Mouse (Mus musculus): ENCODE measurements at regions not wholly inside any gene's neighbourhood (a gene's known extent, or its start where the extent isn't known, plus 50 kb on each side); places are given as distances from the start of the nearest gene placed in this dataset.

DNA sequence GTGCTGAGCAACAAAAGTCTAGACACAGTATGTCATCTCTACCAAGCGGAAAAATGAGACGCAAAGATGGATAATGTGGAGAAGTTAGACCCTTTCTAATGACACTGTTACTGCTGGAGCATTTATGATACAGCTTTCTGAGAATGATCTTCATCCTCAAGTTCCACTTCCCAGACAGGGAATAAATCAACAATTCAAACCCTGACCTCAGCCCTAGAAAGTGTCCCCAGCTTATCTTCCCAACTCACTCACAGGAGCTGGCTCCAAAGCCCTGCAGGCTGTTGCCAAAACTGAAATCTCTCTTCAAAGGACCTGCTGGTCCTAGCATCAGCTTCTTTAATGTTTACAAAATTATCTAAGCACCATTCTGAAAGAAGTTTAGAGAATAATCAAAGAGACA lies 85.9 kb upstream of the Lmcd1 start:
- intact Hi-C loops (cut with DNase I), result no loop called here
- no peaks in the 10 kb centered on the region for H3K36me3 ChIP-seq (ENCODE audit: control insufficient read depth, insufficient read depth, low read length)
- no peak for TF ChIP-seq CTCF (IDR thresholded peaks at IDR 0.05)
- no peak for TF ChIP-seq EP300 (IDR thresholded peaks at IDR 0.05; ENCODE audit: insufficient read depth, low read depth, low read length)
- TF ChIP-seq POLR2A (IDR thresholded peaks at IDR 0.05; ENCODE audit: insufficient read depth, low read depth, low read length), result no peak
- no peak overlapping the region for H3K4me3 ChIP-seq
- no peaks in the 10 kb centered on the region for H3K27me3 ChIP-seq (ENCODE audit: control insufficient read depth, insufficient read depth, low read length)
- no peaks in the 10 kb centered on the region for H3K4me1 ChIP-seq (ENCODE audit: control insufficient read depth, insufficient read depth, low read length)
- H3K27ac ChIP-seq, result no peak overlapping the region
- WGBS, result 73% methylated on average over 2 of the region's 2 CpGs
- H3K9ac ChIP-seq (ENCODE audit: low read depth, low read length), result no peak overlapping the region
- no peak for DNase-seq
- no peaks in the 10 kb centered on the region for H3K79me2 ChIP-seq (replicated peaks; ENCODE audit: control insufficient read depth, insufficient read depth, low read length)

GRCm38 (mm10) chr6:112191032-112191431 lies 82.5 kb upstream of the Lmcd1 start:
- 47% methylated on average over 6 of the region's 6 CpGs for WGBS
- Histone ChIP-seq H3K4me3 (no peak overlapping the region), H3K27ac (no peak overlapping the region), H3K79me2 (replicated peaks; ENCODE audit: control insufficient read depth, insufficient read depth, low read length) (no peaks in the 10 kb centered on the region), H3K27me3 (ENCODE audit: control insufficient read depth, insufficient read depth, low read length) (no peaks in the 10 kb centered on the region), H3K9ac (ENCODE audit: low read depth, low read length) (no peak overlapping the region), H3K36me3 (ENCODE audit: control insufficient read depth, insufficient read depth, low read length) (no peaks in the 10 kb centered on the region), H3K4me1 (ENCODE audit: control insufficient read depth, insufficient read depth, low read length) (no peaks in the 10 kb centered on the region)
- peak; percentile 89 for TF ChIP-seq CTCF (IDR thresholded peaks at IDR 0.05)
- no peak for TF ChIP-seq EP300 (IDR thresholded peaks at IDR 0.05; ENCODE audit: insufficient read depth, low read depth, low read length)
- TF ChIP-seq POLR2A (IDR thresholded peaks at IDR 0.05; ENCODE audit: insufficient read depth, low read depth, low read length), result no peak
- DNase-seq, result peak; percentile 29 to 70
- intact Hi-C loops (cut with DNase I), result loop anchor here (2.0 kb wide), 1 partner anchor 58 kb away; no protein-coding TSS in a partner anchor

DNA sequence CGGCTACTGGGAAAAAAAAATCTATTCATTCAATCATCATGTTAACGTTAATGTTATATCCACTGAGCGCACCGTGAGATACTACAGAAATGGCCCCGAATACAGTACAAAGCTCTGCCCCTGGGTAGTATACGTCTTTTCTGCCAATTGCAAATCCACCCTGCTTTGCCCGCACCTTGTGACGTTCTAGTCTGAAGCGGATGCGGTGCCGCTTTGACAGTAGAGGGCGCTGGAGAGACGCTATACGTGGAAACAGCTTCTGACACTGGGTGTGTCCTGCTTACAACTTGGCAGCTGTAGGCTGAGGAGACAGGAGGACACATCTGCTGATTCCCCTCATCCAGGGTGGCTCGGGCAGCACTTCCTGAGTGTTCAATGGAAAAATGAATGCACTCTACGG lies 76.1 kb upstream of the Lmcd1 start:
- intact Hi-C loops (cut with DNase I), result no loop called here
- no peaks in the 10 kb centered on the region for H3K79me2 ChIP-seq (replicated peaks; ENCODE audit: control insufficient read depth, insufficient read depth, low read length)
- no peak overlapping the region; the same call in 1 of the 2 replicates for H3K4me3 ChIP-seq
- H3K9ac ChIP-seq (ENCODE audit: low read depth, low read length), result no peak overlapping the region
- peak; percentile 77 for DNase-seq
- WGBS, result 7% methylated on average over 16 of the region's 16 CpGs
- TF ChIP-seq EP300 (IDR thresholded peaks at IDR 0.05; ENCODE audit: insufficient read depth, low read depth, low read length) (peak; percentile 53; the same call in 1 of the 2 replicates), CTCF (IDR thresholded peaks at IDR 0.05) (peak; percentile 95), POLR2A (IDR thresholded peaks at IDR 0.05; ENCODE audit: insufficient read depth, low read depth, low read length) (no peak)
- no peak overlapping the region for H3K27ac ChIP-seq
- no peaks in the 10 kb centered on the region for H3K36me3 ChIP-seq (ENCODE audit: control insufficient read depth, insufficient read depth, low read length)
- no peaks in the 10 kb centered on the region for H3K27me3 ChIP-seq (ENCODE audit: control insufficient read depth, insufficient read depth, low read length)
- no peaks in the 10 kb centered on the region for H3K4me1 ChIP-seq (ENCODE audit: control insufficient read depth, insufficient read depth, low read length)

DNA sequence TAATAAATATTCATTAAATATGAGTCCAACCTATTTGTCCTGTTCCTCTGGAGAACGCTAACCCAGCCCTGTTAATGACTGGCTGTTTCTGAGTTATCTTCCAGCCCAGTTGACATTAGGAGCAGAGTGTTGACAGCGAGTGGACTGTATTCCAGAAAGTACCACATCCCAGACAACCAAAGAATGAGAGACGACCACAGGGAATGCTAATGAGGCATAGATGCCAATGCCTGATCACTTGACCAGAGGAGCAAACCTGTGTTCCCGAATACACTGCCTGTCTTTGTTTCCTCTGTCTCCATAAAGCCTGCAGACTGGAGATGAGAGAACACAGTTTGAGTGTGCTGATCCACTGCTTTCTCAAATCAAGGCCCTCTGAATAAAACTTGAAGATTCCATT lies 74.3 kb upstream of the Lmcd1 start:
- Histone ChIP-seq H3K79me2 (replicated peaks; ENCODE audit: control insufficient read depth, insufficient read depth, low read length) (no peaks in the 10 kb centered on the region), H3K27ac (no peak overlapping the region), H3K27me3 (ENCODE audit: control insufficient read depth, insufficient read depth, low read length) (no peaks in the 10 kb centered on the region), H3K9ac (ENCODE audit: low read depth, low read length) (no peak overlapping the region), H3K36me3 (ENCODE audit: control insufficient read depth, insufficient read depth, low read length) (no peaks in the 10 kb centered on the region), H3K4me1 (ENCODE audit: control insufficient read depth, insufficient read depth, low read length) (no peaks in the 10 kb centered on the region), H3K4me3 (no peak overlapping the region)
- intact Hi-C loops (cut with DNase I), result no loop called here
- DNase-seq, result no peak
- no peak for TF ChIP-seq POLR2A (IDR thresholded peaks at IDR 0.05; ENCODE audit: insufficient read depth, low read depth, low read length)
- TF ChIP-seq EP300 (IDR thresholded peaks at IDR 0.05; ENCODE audit: insufficient read depth, low read depth, low read length), result no peak
- no peak for TF ChIP-seq CTCF (IDR thresholded peaks at IDR 0.05)
- WGBS, result 69% methylated on average over 4 of the region's 4 CpGs

GRCm38 (mm10) chr6:112202120-112202519 lies 71.4 kb upstream of the Lmcd1 start:
- H3K9ac ChIP-seq (ENCODE audit: low read depth, low read length), result no peak overlapping the region

DNA sequence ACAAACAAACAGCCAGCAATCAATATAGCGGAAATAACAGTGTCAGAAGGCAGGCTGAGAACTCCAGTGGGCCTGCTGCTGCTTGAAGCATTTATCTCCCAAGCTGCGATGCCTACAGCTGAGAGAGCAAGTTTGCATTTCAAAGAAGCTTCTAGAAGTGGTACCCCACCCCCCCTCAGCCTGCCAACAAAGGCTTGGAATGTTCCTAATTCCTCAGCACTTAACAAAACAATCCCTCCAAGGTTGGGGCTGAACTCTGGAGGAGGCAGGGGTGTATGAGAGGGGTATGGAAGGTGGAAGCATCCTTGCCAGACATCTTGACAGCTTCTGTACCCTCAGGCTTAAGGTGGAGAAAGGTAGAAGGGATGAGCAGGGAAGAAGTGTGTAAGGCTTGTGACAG lies 70.2 kb upstream of the Lmcd1 start:
- Histone ChIP-seq H3K79me2 (replicated peaks; ENCODE audit: control insufficient read depth, insufficient read depth, low read length) (no peaks in the 10 kb centered on the region), H3K36me3 (ENCODE audit: control insufficient read depth, insufficient read depth, low read length) (no peaks in the 10 kb centered on the region), H3K4me3 (no peak overlapping the region), H3K9ac (ENCODE audit: low read depth, low read length) (no peak overlapping the region), H3K27ac (no peak overlapping the region), H3K4me1 (ENCODE audit: control insufficient read depth, insufficient read depth, low read length) (no peaks in the 10 kb centered on the region; the same call in 1 of the 2 replicates), H3K27me3 (ENCODE audit: control insufficient read depth, insufficient read depth, low read length) (no peaks in the 10 kb centered on the region)
- intact Hi-C loops (cut with DNase I), result no loop called here
- DNase-seq, result no peak
- TF ChIP-seq EP300 (IDR thresholded peaks at IDR 0.05; ENCODE audit: insufficient read depth, low read depth, low read length) (no peak), POLR2A (IDR thresholded peaks at IDR 0.05; ENCODE audit: insufficient read depth, low read depth, low read length) (no peak), CTCF (IDR thresholded peaks at IDR 0.05) (no peak)
- WGBS, result 52% methylated on average over 2 of the region's 2 CpGs

More at GRCm38 (mm10) chr6:112202120-112202519, 71.4 kb upstream of the Lmcd1 start:
- H3K4me1 ChIP-seq (ENCODE audit: control insufficient read depth, insufficient read depth, low read length), result no peaks in the 10 kb centered on the region
- H3K27me3 ChIP-seq (ENCODE audit: control insufficient read depth, insufficient read depth, low read length), result no peaks in the 10 kb centered on the region
- H3K36me3 ChIP-seq (ENCODE audit: control insufficient read depth, insufficient read depth, low read length), result no peaks in the 10 kb centered on the region
- H3K4me3 ChIP-seq, result no peak overlapping the region
- no peaks in the 10 kb centered on the region for H3K79me2 ChIP-seq (replicated peaks; ENCODE audit: control insufficient read depth, insufficient read depth, low read length)
- no peak for DNase-seq
- intact Hi-C loops (cut with DNase I), result no loop called here
- TF ChIP-seq CTCF (IDR thresholded peaks at IDR 0.05), result no peak
- no peak for TF ChIP-seq POLR2A (IDR thresholded peaks at IDR 0.05; ENCODE audit: insufficient read depth, low read depth, low read length)
- TF ChIP-seq EP300 (IDR thresholded peaks at IDR 0.05; ENCODE audit: insufficient read depth, low read depth, low read length), result no peak
- H3K27ac ChIP-seq, result no peak overlapping the region
- 45% methylated on average over 4 of the region's 4 CpGs for WGBS

All from heart, adult 2 months (tissue).